Mouse (Mus musculus) myocyte (in vitro differentiated cells): ENCODE results near the gene Prkg1. TPM values are rescaled to one million over a fixed set of nuclear protein-coding genes. Genes with fewer than 3 reads are reported as not detected.

Source experiments
- H3K27me3 ChIP-seq: one replicate; pipeline ENCODE4 v1.6.1; 2011; ENCODE audit not compliant: control insufficient read depth, insufficient read depth, insufficient read length
- H3K36me3 ChIP-seq: one replicate; pipeline ENCODE4 v1.6.1; 2011; ENCODE audit not compliant: control insufficient read depth, insufficient read depth
- H3K4me2 ChIP-seq: one replicate; pipeline ENCODE4 v1.6.1; 2011; ENCODE audit warnings: low read depth, control low read depth
- H3K4me3 ChIP-seq: one replicate; pipeline ENCODE4 v1.5.1; 2011; ENCODE audit warnings: mild to moderate bottlenecking, control low read depth, moderate library complexity
- H3K79me2 ChIP-seq: one replicate; pipeline ENCODE4 v1.6.1; 2011; ENCODE audit not compliant: control insufficient read depth, insufficient read depth
- H3ac ChIP-seq: one replicate; pipeline ENCODE4 v1.6.1; 2011; ENCODE audit not compliant: control insufficient read depth, insufficient read length
- CEBPB ChIP-seq: IDR thresholded peaks from 2 replicates; pipeline ENCODE4 v1.6.1; 2011; ENCODE audit warnings: mild to moderate bottlenecking, moderate library complexity; ENCODE audit not compliant: poor library complexity, insufficient read depth, severe bottlenecking
- E2F4 ChIP-seq: IDR thresholded peaks from one replicate; pipeline ENCODE4 v1.6.1; 2011; ENCODE audit warnings: mild to moderate bottlenecking, control low read depth, moderate library complexity; ENCODE audit not compliant: insufficient read depth
- MAX ChIP-seq: IDR thresholded peaks from one replicate; pipeline ENCODE4 v1.6.1; 2011; ENCODE audit warnings: low read depth, mild to moderate bottlenecking, control low read depth
- MYOD1 ChIP-seq, 3 experiments: IDR thresholded peaks; one replicate each; pipeline ENCODE4 v1.6.1; 2011; ENCODE audit warnings: control low read depth in 2 of 3, low read depth in 2 of 3, mild to moderate bottlenecking in 2 of 3, moderate library complexity in 1 of 3; ENCODE audit not compliant: insufficient read length in 2 of 3, control insufficient read depth in 1 of 3
- MYOG ChIP-seq, 3 experiments: IDR thresholded peaks; one replicate each; pipeline ENCODE4 v1.6.1; 2011; ENCODE audit warnings: control low read depth in 2 of 3, low read depth in 2 of 3, mild to moderate bottlenecking in 2 of 3; ENCODE audit not compliant: insufficient read length in 2 of 3, control insufficient read depth in 1 of 3, insufficient read depth in 1 of 3
- POLR2A ChIP-seq: IDR thresholded peaks from one replicate; pipeline ENCODE4 v1.6.1; 2011; ENCODE audit warnings: low read depth, mild to moderate bottlenecking, control low read depth, moderate library complexity; ENCODE audit not compliant: insufficient read length
- POLR2AphosphoS2 ChIP-seq: IDR thresholded peaks from one replicate; pipeline ENCODE4 v1.6.1; 2011; ENCODE audit warnings: low read depth, control low read depth; ENCODE audit not compliant: insufficient read length
- REST ChIP-seq: IDR thresholded peaks from one replicate; pipeline ENCODE4 v1.6.1; 2011; ENCODE audit warnings: mild to moderate bottlenecking, control low read depth, moderate library complexity; ENCODE audit not compliant: insufficient read depth, insufficient read length
- SRF ChIP-seq: IDR thresholded peaks from one replicate; pipeline ENCODE4 v1.6.1; 2011; ENCODE audit warnings: low read depth; ENCODE audit not compliant: control insufficient read depth, insufficient read length
- TCF12 ChIP-seq: IDR thresholded peaks from one replicate; pipeline ENCODE4 v1.6.1; 2011; ENCODE audit warnings: mild to moderate bottlenecking, control low read depth; ENCODE audit not compliant: poor library complexity, insufficient read depth, severe bottlenecking
- TCF3 ChIP-seq: IDR thresholded peaks from one replicate; pipeline ENCODE4 v1.6.1; 2011; ENCODE audit warnings: low read depth, control low read depth; ENCODE audit not compliant: insufficient read length
- USF1 ChIP-seq: IDR thresholded peaks from one replicate; pipeline ENCODE4 v1.6.1; 2011; ENCODE audit warnings: low read depth, mild to moderate bottlenecking, control low read depth, moderate library complexity
- polyA plus RNA-seq: library from polyadenylated mRNA; unstranded; fragments of >200 nt; fragmentation: generic; extraction: Trizol; gene quantifications from one replicate; pipeline ENCODE4 v1.2.1, GENCODE M21; 2012; ENCODE audit warnings: missing spikeins

Gene Prkg1
- polyA plus RNA-seq, 1 experiment, result 1.7 TPM

DNA sequence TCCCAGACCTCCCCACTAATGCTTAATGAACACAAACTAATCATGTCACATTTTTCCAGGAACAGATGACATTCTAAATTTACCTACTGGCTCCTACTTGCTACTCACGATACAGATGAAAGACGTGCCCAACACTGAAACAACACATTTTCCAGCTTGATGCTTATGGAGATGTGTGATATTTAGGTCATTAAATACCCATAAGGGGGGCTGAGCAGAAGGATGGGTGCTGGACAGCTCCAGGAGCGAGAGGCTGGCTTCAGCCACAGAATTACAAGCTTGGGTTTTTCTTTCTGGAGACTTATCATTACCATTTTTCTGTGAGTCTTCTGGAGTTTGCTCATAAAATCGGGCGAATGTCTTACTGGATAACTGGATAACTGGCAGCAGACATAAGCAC is 958.6 kb downstream of the Prkg1 start:
- Histone ChIP-seq H3K27me3 (no peaks in the 10 kb centered on the region), H3K4me2 (no peak overlapping the region), H3K36me3 (no peaks in the 10 kb centered on the region), H3K4me3 (no peak overlapping the region), H3K79me2 (no peaks in the 10 kb centered on the region), H3ac (no peak overlapping the region)
- TF ChIP-seq POLR2A, result no peak
- peak; percentile 62 for TF ChIP-seq REST

GRCm38 (mm10) chr19:30780803-30781202 is 984.0 kb downstream of the Prkg1 start:
- Histone ChIP-seq H3K79me2 (no peaks in the 10 kb centered on the region), H3ac (no peak overlapping the region), H3K4me3 (no peak overlapping the region), H3K4me2 (no peak overlapping the region), H3K27me3 (no peaks in the 10 kb centered on the region), H3K36me3 (no peaks in the 10 kb centered on the region)
- TF ChIP-seq SRF (no peak), E2F4 (no peak), MYOD1 (IDR thresholded peaks at IDR 0.05; ENCODE audit: control insufficient read depth in 1 of 3, insufficient read length in 2 of 3, low read depth in 2 of 3) (no peak), MAX (no peak), TCF3 (no peak), POLR2A (no peak), TCF12 (no peak), REST (no peak), POLR2AphosphoS2 (no peak), USF1 (no peak), MYOG (IDR thresholded peaks at IDR 0.05; ENCODE audit: control insufficient read depth in 1 of 3, insufficient read depth in 1 of 3, insufficient read length in 2 of 3, low read depth in 2 of 3) (no peak), CEBPB (no peak)

- no peaks in the 10 kb centered on the region for H3K27me3 ChIP-seq
- H3K4me2 ChIP-seq, result no peak overlapping the region
- no peak overlapping the region for H3ac ChIP-seq
- no peak for TF ChIP-seq POLR2AphosphoS2
- no peak for TF ChIP-seq POLR2A
- TF ChIP-seq TCF3, result no peak
- no peak for TF ChIP-seq USF1
- TF ChIP-seq CEBPB, result no peak
- TF ChIP-seq SRF, result no peak
- no peak for TF ChIP-seq TCF12
- TF ChIP-seq MAX, result no peak
- TF ChIP-seq E2F4, result no peak
- no peak for TF ChIP-seq REST
- TF ChIP-seq MYOD1 (IDR thresholded peaks at IDR 0.05; ENCODE audit: control insufficient read depth in 1 of 3, insufficient read length in 2 of 3, low read depth in 2 of 3), result no peak
- TF ChIP-seq MYOG (IDR thresholded peaks at IDR 0.05; ENCODE audit: control insufficient read depth in 1 of 3, insufficient read depth in 1 of 3, insufficient read length in 2 of 3, low read depth in 2 of 3), result no peak
- no peaks in the 10 kb centered on the region for H3K36me3 ChIP-seq
- H3K4me3 ChIP-seq, result no peak overlapping the region
- no peaks in the 10 kb centered on the region for H3K79me2 ChIP-seq
Measured at GRCm38 (mm10) chr19:30768316-30768715, 996.5 kb downstream of the Prkg1 start.

DNA sequence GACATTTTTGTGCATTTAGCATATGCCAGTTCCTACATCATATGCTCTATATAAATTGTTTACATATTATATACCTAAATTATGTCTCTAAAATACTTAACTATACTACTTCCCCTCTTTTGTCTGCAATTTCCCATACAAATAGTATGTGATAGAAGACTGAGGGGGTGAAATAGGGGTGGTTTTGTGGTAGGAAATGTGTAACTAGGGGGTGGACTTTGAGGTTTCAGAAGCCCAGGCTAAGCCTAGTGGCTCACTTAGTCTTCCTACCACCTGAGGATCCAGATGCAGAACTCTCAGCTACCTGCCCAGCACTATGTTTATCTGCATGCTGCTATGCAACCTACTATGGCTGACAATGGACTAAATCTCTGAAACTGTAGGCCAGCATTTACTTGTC is 1020.4 kb downstream of the Prkg1 start:
- H3K79me2 ChIP-seq, result no peaks in the 10 kb centered on the region
- no peaks in the 10 kb centered on the region for H3K27me3 ChIP-seq
- H3K4me3 ChIP-seq, result no peak overlapping the region
- TF ChIP-seq E2F4 (no peak), TCF3 (no peak), SRF (no peak), REST (no peak), USF1 (no peak), MAX (no peak), MYOG (IDR thresholded peaks at IDR 0.05; ENCODE audit: control insufficient read depth in 1 of 3, insufficient read depth in 1 of 3, insufficient read length in 2 of 3, low read depth in 2 of 3) (no peak), TCF12 (no peak), MYOD1 (IDR thresholded peaks at IDR 0.05; ENCODE audit: control insufficient read depth in 1 of 3, insufficient read length in 2 of 3, low read depth in 2 of 3) (no peak), POLR2A (no peak), POLR2AphosphoS2 (no peak)
- H3ac ChIP-seq, result no peak overlapping the region
- H3K36me3 ChIP-seq, result no peaks in the 10 kb centered on the region
- no peak overlapping the region for H3K4me2 ChIP-seq

- Histone ChIP-seq H3K27me3 (no peaks in the 10 kb centered on the region), H3K79me2 (no peaks in the 10 kb centered on the region), H3K36me3 (no peaks in the 10 kb centered on the region), H3K4me3 (no peak overlapping the region), H3K4me2 (no peak overlapping the region), H3ac (no peak overlapping the region)
- TF ChIP-seq SRF (no peak), USF1 (no peak), POLR2A (no peak), POLR2AphosphoS2 (no peak), CEBPB (no peak), MYOD1 (IDR thresholded peaks at IDR 0.05; ENCODE audit: control insufficient read depth in 1 of 3, insufficient read length in 2 of 3, low read depth in 2 of 3) (no peak), MYOG (IDR thresholded peaks at IDR 0.05; ENCODE audit: control insufficient read depth in 1 of 3, insufficient read depth in 1 of 3, insufficient read length in 2 of 3, low read depth in 2 of 3) (no peak), TCF12 (no peak), E2F4 (no peak), MAX (no peak), TCF3 (no peak), REST (no peak)
Measured at GRCm38 (mm10) chr19:30699130-30699529, 1065.7 kb downstream of the Prkg1 start.
